Mouse (Mus musculus) testis, adult 2 months (tissue): ENCODE results near the gene Cdk4.

ENCODE experiments used
- CTCF ChIP-seq: fragments of 200-500 bp; IDR thresholded peaks from 2 replicates; pipeline ENCODE4 v1.5.1; 2012; ENCODE audit warnings: low read depth, mild to moderate bottlenecking, inconsistent platforms, low read length, moderate library complexity; ENCODE audit not compliant: control insufficient read depth, insufficient read depth, insufficient replicate concordance
- POLR2A ChIP-seq: fragments of 200-500 bp; IDR thresholded peaks from 2 replicates; pipeline ENCODE4 v1.6.1; 2012; ENCODE audit warnings: low read depth, mild to moderate bottlenecking, inconsistent platforms, low read length, moderate library complexity; ENCODE audit not compliant: control insufficient read depth

DNA sequence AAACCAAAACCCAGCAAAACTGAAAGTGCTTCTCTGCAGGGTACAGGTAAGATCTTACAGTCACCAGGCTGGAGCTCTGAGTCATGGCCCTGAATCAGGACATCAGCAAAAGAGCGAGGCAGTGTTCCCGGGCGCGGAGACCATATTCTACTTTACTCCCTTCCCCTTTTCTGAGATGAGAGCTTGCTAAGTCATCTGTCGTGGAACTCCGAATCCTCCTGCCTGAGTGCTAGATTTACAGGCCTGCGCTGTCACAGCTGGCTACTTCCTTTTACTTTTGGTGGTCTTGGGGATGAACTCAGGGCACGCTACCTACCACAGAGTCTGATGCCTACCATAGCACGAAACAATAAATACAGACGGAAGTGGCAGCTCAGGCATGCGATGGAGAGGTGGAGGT is 51.1 kb downstream of the Cdk4 start:
- no peak for TF ChIP-seq POLR2A
- TF ChIP-seq CTCF, result no peak
